Comparison of ENCODE assay signal across 9 mouse cellular contexts in genomic region chr15:95791855-95792254, GRCm38 (mm10). TPM values are rescaled to one million over a fixed set of nuclear protein-coding genes. Genes with fewer than 3 reads are reported as not detected.
DNase-seq lines count a peak whose midpoint lies in the region; ATAC-seq and TF ChIP-seq lines count a peak whose summit lies in the region.
"Had no signal": no experiment of that assay in that cellular context is flagged by ENCODE, and none has a peak within 500 bp of the region (broad histone marks: within the 10 kb centered on the region; RNA-seq: fewer than 3 reads in every experiment).

No protein-coding gene starts in this region.

- no peak for TF ChIP-seq CTCF in cortical plate, adult 2 months (IDR thresholded peaks at IDR 0.05; ENCODE audit: extremely low read depth, insufficient read depth, low read length)
- no peak for TF ChIP-seq CTCF in hindbrain, postnatal 0 days (IDR thresholded peaks at IDR 0.05; ENCODE audit: low read depth)
- TF ChIP-seq CTCF in midbrain, postnatal 0 days (IDR thresholded peaks at IDR 0.05) = no peak

- no peaks in the 10 kb centered on the region for H3K9me3 ChIP-seq in kidney, embryonic 14.5 days (ENCODE audit: control insufficient read depth, low read length)
- H3K9me3 ChIP-seq in hindbrain, postnatal 0 days (ENCODE audit: low read length) = no peaks in the 10 kb centered on the region
- no peaks in the 10 kb centered on the region for H3K9me3 ChIP-seq in midbrain, postnatal 0 days (ENCODE audit: low read length)

- no peaks in the 10 kb centered on the region for H3K36me3 ChIP-seq in kidney, embryonic 14.5 days (ENCODE audit: control insufficient read depth, insufficient read depth, low read length)
- H3K36me3 ChIP-seq in hindbrain, postnatal 0 days (ENCODE audit: insufficient read depth, low read length) = no peaks in the 10 kb centered on the region
- no peaks in the 10 kb centered on the region for H3K36me3 ChIP-seq in midbrain, postnatal 0 days (ENCODE audit: insufficient read depth, low read length)
- H3K36me3 ChIP-seq: G1E had no signal

- H3K9ac ChIP-seq in kidney, embryonic 14.5 days (ENCODE audit: low read depth, low read length) = peak overlapping the region; percentile 78
- no peak overlapping the region; the same call in 1 of the 2 replicates for H3K9ac ChIP-seq in hindbrain, postnatal 0 days (replicated peaks; ENCODE audit: low read length)
- H3K9ac ChIP-seq in midbrain, postnatal 0 days (replicated peaks; ENCODE audit: low read length, poor library complexity, severe bottlenecking) = peak overlapping the region; percentile 74; the same call in 1 of the 2 replicates

- H3K4me2 ChIP-seq in kidney, embryonic 14.5 days (replicated peaks; ENCODE audit: low read depth, low read length) = peak overlapping the region; percentile 88
- H3K4me2 ChIP-seq in hindbrain, postnatal 0 days (ENCODE audit: low read depth, low read length) = peak overlapping the region; percentile 86
- peak overlapping the region; percentile 83 for H3K4me2 ChIP-seq in midbrain, postnatal 0 days (ENCODE audit: low read depth, low read length, poor library complexity, severe bottlenecking)

- H3K27ac ChIP-seq in kidney, embryonic 14.5 days (ENCODE audit: low read depth, low read length) = no peak overlapping the region
- no peak overlapping the region for H3K27ac ChIP-seq in cortical plate, adult 2 months (ENCODE audit: insufficient read depth, low read length)
- no peak overlapping the region for H3K27ac ChIP-seq in hindbrain, postnatal 0 days
- no peak overlapping the region for H3K27ac ChIP-seq in midbrain, postnatal 0 days (ENCODE audit: low read depth, low read length)

- H3K4me1 ChIP-seq in kidney, embryonic 14.5 days (ENCODE audit: control insufficient read depth, insufficient read depth, low read length) = peaks cover 42% of the 10 kb centered on the region
- peaks cover 5% of the 10 kb centered on the region; the same call in 1 of the 2 replicates for H3K4me1 ChIP-seq in cortical plate, adult 2 months (ENCODE audit: control insufficient read depth, insufficient read depth, low read length)
- peaks cover 12% of the 10 kb centered on the region; the same call in 1 of the 2 replicates for H3K4me1 ChIP-seq in hindbrain, postnatal 0 days (ENCODE audit: insufficient read depth, low read length)
- H3K4me1 ChIP-seq in midbrain, postnatal 0 days (ENCODE audit: insufficient read depth, low read length) = no peaks in the 10 kb centered on the region; the same call in 1 of the 2 replicates

- no peak for DNase-seq in kidney, postnatal 36 days
- DNase-seq in hindbrain, postnatal 0 days (ENCODE audit: low spot score) = no peak
- no peak for DNase-seq in midbrain, postnatal 0 days (ENCODE audit: low spot score)
- no peak for DNase-seq in right cerebral cortex, adult 18-20 months
- no peak for DNase-seq in cerebellum, adult 18-20 months
- DNase-seq in adrenal gland, postnatal 25 days = no peak

- no peaks in the 10 kb centered on the region for H3K27me3 ChIP-seq in kidney, embryonic 14.5 days (ENCODE audit: control insufficient read depth, insufficient read depth, low read length)
- H3K27me3 ChIP-seq in hindbrain, postnatal 0 days (ENCODE audit: insufficient read depth, low read length) = no peaks in the 10 kb centered on the region
- H3K27me3 ChIP-seq in midbrain, postnatal 0 days (ENCODE audit: insufficient read depth, low read length) = no peaks in the 10 kb centered on the region

- no peak for ATAC-seq in kidney, embryonic 14.5 days (ENCODE audit: low FRiP score, low TSS enrichment)
- no peak for ATAC-seq in hindbrain, postnatal 0 days
- no peak for ATAC-seq in midbrain, postnatal 0 days (ENCODE audit: low FRiP score)

- no peak for TF ChIP-seq POLR2A in cortical plate, adult 2 months (IDR thresholded peaks at IDR 0.05; ENCODE audit: extremely low read depth, insufficient read depth, low read length)

- peak overlapping the region; percentile 61 for H3K4me3 ChIP-seq in kidney, embryonic 14.5 days (ENCODE audit: low read length)
- H3K4me3 ChIP-seq in cortical plate, adult 2 months (ENCODE audit: insufficient read depth, low read length) = peak overlapping the region; percentile 50; the same call in 1 of the 2 replicates
- H3K4me3 ChIP-seq in hindbrain, postnatal 0 days (ENCODE audit: low read length) = peak overlapping the region; percentile 67
- peak overlapping the region; percentile 89 for H3K4me3 ChIP-seq in midbrain, postnatal 0 days (ENCODE audit: low read depth, low read length)

- WGBS in kidney, embryonic 14.5 days = 45% methylated on average over 5 of the region's 5 CpGs
- WGBS in hindbrain, postnatal 0 days = 52% methylated on average over 5 of the region's 5 CpGs
- 53% methylated on average over 5 of the region's 5 CpGs for WGBS in midbrain, postnatal 0 days

RNA-seq across cellular contexts. Expression of gene Ano6, which starts 1.2 kb away (rescaled TPM):
- 34.1 and 54.3 TPM in 2 replicates for polyA plus RNA-seq in kidney, embryonic 14.5 days (2014; fragmentation: Nextera tagmentation; extraction: Ambion mirVana)
- 16.4 and 16.7 TPM in 2 replicates for polyA plus RNA-seq in cortical plate, adult 2 months (2012; rRNA removed)
- 28.9 and 34.3 TPM in 2 replicates for total RNA-seq in hindbrain, postnatal 0 days (2014; rRNA removed)
- 19.2 and 21.5 TPM in 2 replicates for polyA plus RNA-seq in hindbrain, postnatal 0 days (2015; fragmentation: Nextera tagmentation; extraction: Ambion mirVana)
- total RNA-seq in midbrain, postnatal 0 days (2014; rRNA removed) = 35.0 and 36.3 TPM in 2 replicates
- polyA plus RNA-seq in midbrain, postnatal 0 days (2015; fragmentation: Nextera tagmentation; extraction: Ambion mirVana) = 19.0 and 19.9 TPM in 2 replicates
- total RNA-seq in adrenal gland, postnatal 25 days (2021) = 75.2 and 75.4 TPM in 2 replicates
